Mouse (Mus musculus): ENCODE measurements around the gene Dap3. TPM values are rescaled to one million over a fixed set of nuclear protein-coding genes. Genes with fewer than 3 reads are reported as not detected.
A peak's percentile ranks its signal among the peaks of the same experiment; 100 is the strongest.

The Dap3 gene
- polyA plus RNA-seq, 1 experiment from 2014 or later = 138 TPM

- no peak for ATAC-seq (ENCODE audit: low FRiP score, low TSS enrichment)
- H3K36me3 ChIP-seq (ENCODE audit: control insufficient read depth, insufficient read depth, low read length) = peaks cover 81% of the 10 kb centered on the region
- DNase-seq = no peak
- no peak overlapping the region for H3K9ac ChIP-seq (replicated peaks; ENCODE audit: low read length)
- H3K4me3 ChIP-seq (replicated peaks; ENCODE audit: low read depth, low read length) = no peak overlapping the region
- H3K4me2 ChIP-seq (ENCODE audit: low read length) = no peak overlapping the region
- H3K27ac ChIP-seq (replicated peaks; ENCODE audit: low read depth, low read length) = no peak overlapping the region
- no peaks in the 10 kb centered on the region for H3K9me3 ChIP-seq (ENCODE audit: control insufficient read depth, low read length)
- H3K4me1 ChIP-seq (ENCODE audit: control insufficient read depth, insufficient read depth, low read length) = no peaks in the 10 kb centered on the region
- H3K27me3 ChIP-seq (ENCODE audit: control insufficient read depth, insufficient read depth, low read length) = no peaks in the 10 kb centered on the region
- 94% methylated on average over 8 of the region's 8 CpGs for WGBS
Observed at GRCm38 (mm10) chr3:88923989-88924591, 26.9 kb downstream of the Dap3 start.

DNA sequence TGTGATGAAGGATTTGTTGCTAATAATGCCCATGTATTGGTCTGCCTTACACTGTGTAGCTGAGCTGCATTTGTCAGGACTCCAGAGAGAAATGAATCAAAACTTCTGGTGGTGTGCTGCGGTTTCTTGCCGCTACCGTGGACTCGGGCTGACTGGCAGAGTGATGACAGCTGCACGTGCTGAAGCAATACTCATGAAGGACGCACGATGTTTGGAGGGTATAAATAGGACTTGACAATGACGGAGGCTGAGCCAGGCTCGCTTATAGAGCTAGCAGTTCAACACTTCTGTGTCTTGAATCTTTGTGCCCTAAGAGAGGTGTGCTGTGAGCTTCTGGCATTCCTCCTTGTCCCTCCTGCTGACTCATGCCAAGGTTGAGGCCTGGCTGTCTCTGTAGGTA, 29.6 kb downstream of the Dap3 start:
- DNase-seq = no peak
- peaks cover 55% of the 10 kb centered on the region for H3K36me3 ChIP-seq (ENCODE audit: control insufficient read depth, insufficient read depth, low read length)

GRCm38 (mm10) chr3:88918981-88919380, 32.0 kb downstream of the Dap3 start:
- Histone ChIP-seq H3K36me3 (ENCODE audit: control insufficient read depth, insufficient read depth, low read length) (peaks cover 30% of the 10 kb centered on the region), H3K4me2 (ENCODE audit: low read length) (no peak overlapping the region), H3K4me3 (replicated peaks; ENCODE audit: low read depth, low read length) (no peak overlapping the region), H3K4me1 (ENCODE audit: control insufficient read depth, insufficient read depth, low read length) (0 out of 2 replicates have a peak, but pooled peaks cover 5% of the 10 kb centered on the region), H3K9me3 (ENCODE audit: control insufficient read depth, low read length) (no peaks in the 10 kb centered on the region), H3K27me3 (ENCODE audit: control insufficient read depth, insufficient read depth, low read length) (no peaks in the 10 kb centered on the region), H3K9ac (replicated peaks; ENCODE audit: low read length) (no peak overlapping the region), H3K27ac (replicated peaks; ENCODE audit: low read depth, low read length) (no peak overlapping the region)
- ATAC-seq (ENCODE audit: low FRiP score, low TSS enrichment) (no peak), DNase-seq (no peak)
- 87% methylated on average over 13 of the region's 13 CpGs for WGBS

More for the DNA sequence above, 29.6 kb downstream of the Dap3 start:
- Histone ChIP-seq H3K9ac (replicated peaks; ENCODE audit: low read length) (no peak overlapping the region), H3K9me3 (ENCODE audit: control insufficient read depth, low read length) (no peaks in the 10 kb centered on the region), H3K4me1 (ENCODE audit: control insufficient read depth, insufficient read depth, low read length) (no peaks in the 10 kb centered on the region), H3K27me3 (ENCODE audit: control insufficient read depth, insufficient read depth, low read length) (no peaks in the 10 kb centered on the region), H3K4me2 (ENCODE audit: low read length) (no peak overlapping the region), H3K27ac (replicated peaks; ENCODE audit: low read depth, low read length) (no peak overlapping the region), H3K4me3 (replicated peaks; ENCODE audit: low read depth, low read length) (no peak overlapping the region)
- ATAC-seq (ENCODE audit: low FRiP score, low TSS enrichment) = no peak
- 97% methylated on average over 9 of the region's 9 CpGs for WGBS

- peaks cover 29% of the 10 kb centered on the region for H3K36me3 ChIP-seq (ENCODE audit: control insufficient read depth, insufficient read depth, low read length)
- no peak for ATAC-seq (ENCODE audit: low FRiP score, low TSS enrichment)
Observed at GRCm38 (mm10) chr3:88914384-88914810, 36.6 kb downstream of the Dap3 start.

GRCm38 (mm10) chr3:88913511-88914383, 37.2 kb downstream of the Dap3 start, which contains the start of gene Msto1:
Msto1 (minus strand) TSS chr3:88913999.
- DNase-seq = peak; percentile 95
- peak within 1 kb of the TSS; percentile 74 for H3K4me2 ChIP-seq (ENCODE audit: low read length)
- peaks cover 36% of the 10 kb centered on the region for H3K36me3 ChIP-seq (ENCODE audit: control insufficient read depth, insufficient read depth, low read length)
- peak within 1 kb of the TSS; percentile 81 for H3K27ac ChIP-seq (replicated peaks; ENCODE audit: low read depth, low read length)
- H3K9ac ChIP-seq (replicated peaks; ENCODE audit: low read length) = peak within 1 kb of the TSS; percentile 79
- no peaks in the 10 kb centered on the region for H3K9me3 ChIP-seq (ENCODE audit: control insufficient read depth, low read length)
- H3K27me3 ChIP-seq (ENCODE audit: control insufficient read depth, insufficient read depth, low read length) = no peaks in the 10 kb centered on the region
- under 1% methylated on average over 60 of the region's 62 CpGs for WGBS
- H3K4me1 ChIP-seq (ENCODE audit: control insufficient read depth, insufficient read depth, low read length) = 0 out of 2 replicates have a peak, but pooled peaks cover 5% of the 10 kb centered on the region
- ATAC-seq (ENCODE audit: low FRiP score, low TSS enrichment) = peak; percentile 97
- peak within 1 kb of the TSS; percentile 74 for H3K4me3 ChIP-seq (replicated peaks; ENCODE audit: low read depth, low read length)

More at GRCm38 (mm10) chr3:88914384-88914810, 36.6 kb downstream of the Dap3 start:
- Histone ChIP-seq H3K9ac (replicated peaks; ENCODE audit: low read length) (peak overlapping the region; percentile 79), H3K4me3 (replicated peaks; ENCODE audit: low read depth, low read length) (peak overlapping the region; percentile 74), H3K27me3 (ENCODE audit: control insufficient read depth, insufficient read depth, low read length) (no peaks in the 10 kb centered on the region), H3K4me2 (ENCODE audit: low read length) (peak overlapping the region; percentile 74), H3K27ac (replicated peaks; ENCODE audit: low read depth, low read length) (peak overlapping the region; percentile 81), H3K9me3 (ENCODE audit: control insufficient read depth, low read length) (no peaks in the 10 kb centered on the region), H3K4me1 (ENCODE audit: control insufficient read depth, insufficient read depth, low read length) (0 out of 2 replicates have a peak, but pooled peaks cover 5% of the 10 kb centered on the region)
- DNase-seq = no peak
- 23% methylated on average over 8 of the region's 8 CpGs for WGBS

DNA sequence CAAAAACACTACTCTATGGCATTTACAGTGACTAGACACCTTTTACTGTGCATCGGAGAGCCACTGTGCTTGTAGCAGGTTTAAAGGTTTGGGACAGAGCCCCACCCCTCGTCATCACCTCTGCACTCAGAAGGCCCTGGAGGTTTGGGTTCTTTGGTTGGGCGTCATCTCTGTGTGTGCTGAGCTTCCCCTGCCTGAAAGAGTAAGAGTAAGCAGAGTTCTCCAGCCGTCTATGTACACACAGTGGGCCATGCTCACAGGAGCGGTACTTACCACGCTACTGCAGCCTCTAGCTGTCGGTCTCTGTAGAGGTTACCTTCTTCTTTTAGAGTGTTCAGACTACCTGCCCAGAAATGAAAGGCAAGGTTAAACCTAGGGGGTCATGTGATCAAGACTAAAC, 38.4 kb downstream of the Dap3 start:
- Histone ChIP-seq H3K27ac (replicated peaks; ENCODE audit: low read depth, low read length) (no peak overlapping the region), H3K36me3 (ENCODE audit: control insufficient read depth, insufficient read depth, low read length) (peaks cover 47% of the 10 kb centered on the region), H3K4me3 (replicated peaks; ENCODE audit: low read depth, low read length) (no peak overlapping the region), H3K9ac (replicated peaks; ENCODE audit: low read length) (no peak overlapping the region), H3K27me3 (ENCODE audit: control insufficient read depth, insufficient read depth, low read length) (no peaks in the 10 kb centered on the region), H3K4me2 (ENCODE audit: low read length) (peak overlapping the region; percentile 74), H3K4me1 (ENCODE audit: control insufficient read depth, insufficient read depth, low read length) (0 out of 2 replicates have a peak, but pooled peaks cover 5% of the 10 kb centered on the region), H3K9me3 (ENCODE audit: control insufficient read depth, low read length) (no peaks in the 10 kb centered on the region)
- ATAC-seq (ENCODE audit: low FRiP score, low TSS enrichment) (no peak), DNase-seq (no peak)
- 91% methylated on average over 7 of the region's 7 CpGs for WGBS

- Histone ChIP-seq H3K9ac (replicated peaks; ENCODE audit: low read length) (no peak overlapping the region), H3K27ac (replicated peaks; ENCODE audit: low read depth, low read length) (no peak overlapping the region), H3K4me1 (ENCODE audit: control insufficient read depth, insufficient read depth, low read length) (no peaks in the 10 kb centered on the region), H3K36me3 (ENCODE audit: control insufficient read depth, insufficient read depth, low read length) (peaks cover 95% of the 10 kb centered on the region), H3K4me3 (replicated peaks; ENCODE audit: low read depth, low read length) (no peak overlapping the region), H3K27me3 (ENCODE audit: control insufficient read depth, insufficient read depth, low read length) (no peaks in the 10 kb centered on the region), H3K4me2 (ENCODE audit: low read length) (no peak overlapping the region), H3K9me3 (ENCODE audit: control insufficient read depth, low read length) (no peaks in the 10 kb centered on the region)
- no peak for ATAC-seq (ENCODE audit: low FRiP score, low TSS enrichment)
- no peak for DNase-seq
- WGBS = 93% methylated on average over 6 of the region's 6 CpGs
Observed at GRCm38 (mm10) chr3:88906393-88907159, 44.4 kb downstream of the Dap3 start.

DNA sequence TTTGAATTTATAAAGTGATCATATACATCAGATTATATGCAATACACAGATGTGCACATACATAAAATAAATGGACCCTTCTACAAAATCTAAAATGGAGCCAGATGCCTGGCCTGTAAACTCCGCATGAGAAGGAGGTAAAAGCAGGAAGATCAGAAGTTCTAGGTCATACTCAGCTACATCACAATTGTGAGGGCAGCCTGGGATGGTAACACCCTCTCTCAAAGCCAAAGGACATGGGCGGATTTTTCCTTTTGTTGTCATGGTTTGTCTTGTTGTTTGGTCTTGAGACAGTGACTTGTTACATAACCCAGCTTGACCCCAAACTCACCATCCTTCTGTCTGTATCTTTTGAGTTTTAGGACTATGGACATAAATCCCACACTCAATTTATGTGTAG, 45.2 kb downstream of the Dap3 start:
- Histone ChIP-seq H3K36me3 (ENCODE audit: control insufficient read depth, insufficient read depth, low read length) (peaks cover 93% of the 10 kb centered on the region), H3K27ac (replicated peaks; ENCODE audit: low read depth, low read length) (no peak overlapping the region), H3K4me3 (replicated peaks; ENCODE audit: low read depth, low read length) (no peak overlapping the region), H3K4me1 (ENCODE audit: control insufficient read depth, insufficient read depth, low read length) (no peaks in the 10 kb centered on the region), H3K4me2 (ENCODE audit: low read length) (no peak overlapping the region), H3K9me3 (ENCODE audit: control insufficient read depth, low read length) (no peaks in the 10 kb centered on the region), H3K9ac (replicated peaks; ENCODE audit: low read length) (no peak overlapping the region), H3K27me3 (ENCODE audit: control insufficient read depth, insufficient read depth, low read length) (no peaks in the 10 kb centered on the region)
- ATAC-seq (ENCODE audit: low FRiP score, low TSS enrichment) (no peak), DNase-seq (no peak)
- 91% methylated on average over 2 of the region's 2 CpGs for WGBS
